Mouse (Mus musculus): Measurements from ENCODE around the gene Lin7a.

DNA sequence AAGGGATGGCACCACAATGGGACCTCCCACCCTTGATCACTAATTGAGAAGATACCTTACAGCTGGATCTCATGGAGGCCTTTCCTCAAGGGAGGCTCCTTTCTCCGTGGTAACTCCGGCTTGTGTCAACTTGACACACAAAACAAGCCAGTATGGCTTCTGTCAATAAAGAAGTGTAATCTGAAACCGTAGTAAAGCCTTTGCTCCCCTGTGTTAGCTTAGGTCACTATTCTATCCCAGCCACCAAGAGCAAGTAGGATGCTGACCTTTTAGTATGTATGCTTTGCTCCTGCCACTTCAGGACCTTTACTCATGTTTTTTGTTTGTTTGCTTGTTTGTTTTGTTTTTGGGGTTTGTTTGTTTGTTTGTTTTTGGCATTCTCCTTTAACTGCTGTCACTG is 41.9 kb downstream of the Lin7a start:
- TF ChIP-seq CTCF (IDR thresholded peaks at IDR 0.05; ENCODE audit: insufficient read depth, low read depth, low read length) = no peak
- TF ChIP-seq POLR2A (IDR thresholded peaks at IDR 0.05; ENCODE audit: insufficient read depth, low read depth, low read length) = no peak

Measured in olfactory bulb, adult 2 months (tissue).